Mouse (Mus musculus) liver, adult 2 months (tissue): ENCODE results near the gene Apbb2.

ENCODE experiments used
- CTCF ChIP-seq: fragments of 200-500 bp; IDR thresholded peaks from 2 replicates; pipeline ENCODE4 v1.5.1; 2011; ENCODE audit warnings: low read depth, low read length, control low read depth
- POLR2A ChIP-seq: fragments of 200-500 bp; IDR thresholded peaks from 2 replicates; pipeline ENCODE4 v1.6.1; 2011; ENCODE audit warnings: low read length, control low read depth; ENCODE audit not compliant: insufficient read depth; ENCODE audit errors: extremely low read depth

DNA sequence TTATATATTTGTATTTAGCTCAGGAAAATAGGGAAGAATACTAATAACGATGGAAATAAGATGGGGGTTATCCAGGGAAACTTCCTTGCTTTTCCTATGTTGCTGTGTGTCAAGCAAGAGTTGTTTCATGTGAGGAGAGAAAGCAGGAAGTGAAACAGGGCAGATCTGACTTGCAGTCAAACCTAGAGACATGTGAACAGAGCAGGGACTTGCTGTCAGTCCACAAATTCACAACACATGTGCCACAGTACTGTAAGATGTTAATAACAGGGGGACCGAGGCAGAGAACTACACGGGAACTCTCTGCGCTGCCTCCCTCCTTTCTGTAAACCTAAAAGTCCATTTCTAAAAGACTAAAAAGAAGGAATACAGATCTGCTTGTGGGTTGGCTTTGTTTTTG is 93.6 kb downstream of the Apbb2 start:
- TF ChIP-seq POLR2A: no peak
- TF ChIP-seq CTCF: no peak
